Mouse (Mus musculus) brain, embryonic 18.5 days (tissue): ENCODE measurements at regions not wholly inside any gene's neighbourhood (a gene's known extent, or its start where the extent isn't known, plus 50 kb on each side); places are given as distances from the start of the nearest gene placed in this dataset.

Source experiments
- DNase-seq: peaks from one replicate; pipeline ENCODE4 v3.0.0-alpha.2; 2012; ENCODE audit warnings: low read depth, low spot score

GRCm38 (mm10) chr17:88173354-88174032 is 108.4 kb upstream of the Fbxo11 start:
- DNase-seq = no peak

GRCm38 (mm10) chr17:88174242-88174679 is 109.2 kb upstream of the Fbxo11 start:
- no peak for DNase-seq

- DNase-seq = no peak
Observed at GRCm38 (mm10) chr17:88175951-88176623, 111.0 kb upstream of the Fbxo11 start.

DNA sequence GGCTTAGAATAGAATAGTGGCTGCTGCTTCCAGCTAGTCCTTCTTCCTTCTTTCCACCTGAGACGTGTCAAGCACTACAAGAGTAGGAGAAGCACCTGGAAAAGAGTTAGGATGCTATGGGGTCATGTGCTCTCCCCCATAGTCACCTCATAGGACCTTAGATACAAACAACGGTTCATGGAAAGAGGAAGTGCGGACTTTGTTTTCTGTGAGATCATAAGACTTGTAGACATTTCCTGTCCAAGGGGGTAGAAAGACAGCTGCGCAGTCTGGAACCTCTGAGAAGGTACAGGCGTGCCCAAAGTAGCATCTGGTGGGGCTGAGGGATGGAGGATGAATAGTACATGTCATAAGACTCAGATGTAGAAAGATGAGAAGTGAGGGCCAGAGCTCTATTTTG is 125.6 kb upstream of the Fbxo11 start:
- no peak for DNase-seq

GRCm38 (mm10) chr17:88191444-88191843 is 126.4 kb upstream of the Fbxo11 start:
- no peak for DNase-seq

- no peak for DNase-seq
Observed at GRCm38 (mm10) chr17:88191930-88192807, 127.1 kb upstream of the Fbxo11 start.

DNA sequence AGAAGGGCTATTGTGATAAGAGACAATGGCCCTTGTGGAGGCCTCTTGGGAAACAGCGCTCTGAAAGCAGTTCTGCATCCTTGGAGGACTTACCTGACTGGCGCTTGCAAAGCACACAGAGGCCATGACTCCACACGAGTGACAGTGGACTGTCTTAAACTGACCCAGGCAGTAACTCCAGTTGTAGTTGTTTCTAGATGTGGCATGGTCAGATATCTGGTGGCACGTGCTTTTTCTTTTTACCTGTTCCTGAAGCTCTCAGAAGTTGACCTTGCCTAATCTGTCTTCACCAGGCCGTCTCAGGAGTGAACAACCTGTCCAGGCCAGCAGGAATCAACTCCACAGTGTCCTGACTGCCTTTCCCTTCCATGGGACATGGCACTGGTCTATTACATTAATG is 129.6 kb upstream of the Fbxo11 start:
- DNase-seq = no peak

- no peak for DNase-seq
Observed at GRCm38 (mm10) chr17:88195303-88195702, 130.2 kb upstream of the Fbxo11 start.

- no peak for DNase-seq
Observed at GRCm38 (mm10) chr17:88195893-88196292, 130.8 kb upstream of the Fbxo11 start.

DNA sequence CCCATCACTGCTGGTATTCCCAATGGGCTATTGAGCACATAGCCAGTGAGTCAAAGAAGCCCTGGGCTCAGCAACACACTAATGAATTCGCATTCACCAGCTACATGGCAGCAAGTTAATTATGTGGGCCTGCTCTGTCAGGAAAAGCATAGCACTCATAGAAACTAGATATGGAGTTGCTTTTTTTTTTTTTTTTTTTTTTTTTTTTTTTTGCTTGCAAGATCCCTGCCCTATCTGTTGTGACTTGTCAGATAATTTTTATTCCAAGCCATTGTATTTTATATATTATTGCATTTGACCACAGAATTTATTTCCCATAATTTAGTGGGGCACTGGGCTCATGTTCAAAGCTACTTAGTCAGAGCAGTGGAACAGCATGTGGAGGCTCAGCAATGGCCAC is 131.2 kb upstream of the Fbxo11 start:
- no peak for DNase-seq

GRCm38 (mm10) chr17:88197381-88197780 is 132.3 kb upstream of the Fbxo11 start:
- no peak for DNase-seq

GRCm38 (mm10) chr17:88201249-88201970 is 136.3 kb upstream of the Fbxo11 start:
- no peak for DNase-seq

- DNase-seq = no peak
Observed at GRCm38 (mm10) chr17:88202214-88202613, 137.1 kb upstream of the Fbxo11 start.

DNA sequence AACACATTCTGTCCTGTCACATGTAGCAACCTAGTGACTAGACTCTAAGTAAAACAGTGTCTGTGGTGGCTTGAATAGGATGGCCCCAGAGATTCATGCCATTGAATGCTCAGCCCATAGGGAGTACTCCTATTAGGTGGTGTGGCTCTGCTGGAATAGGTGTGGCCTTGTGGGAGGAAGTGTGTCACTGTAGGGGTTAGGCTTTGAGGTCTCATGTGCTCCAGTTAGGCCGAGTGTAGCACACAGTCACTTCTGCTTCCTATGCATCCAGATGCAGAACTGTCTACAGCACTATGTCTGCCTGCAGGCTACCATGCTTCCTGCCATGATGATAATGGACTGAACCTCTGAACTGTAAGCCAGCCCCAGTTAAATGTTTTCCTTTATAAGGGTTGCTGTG is 144.5 kb upstream of the Fbxo11 start:
- DNase-seq = no peak

DNA sequence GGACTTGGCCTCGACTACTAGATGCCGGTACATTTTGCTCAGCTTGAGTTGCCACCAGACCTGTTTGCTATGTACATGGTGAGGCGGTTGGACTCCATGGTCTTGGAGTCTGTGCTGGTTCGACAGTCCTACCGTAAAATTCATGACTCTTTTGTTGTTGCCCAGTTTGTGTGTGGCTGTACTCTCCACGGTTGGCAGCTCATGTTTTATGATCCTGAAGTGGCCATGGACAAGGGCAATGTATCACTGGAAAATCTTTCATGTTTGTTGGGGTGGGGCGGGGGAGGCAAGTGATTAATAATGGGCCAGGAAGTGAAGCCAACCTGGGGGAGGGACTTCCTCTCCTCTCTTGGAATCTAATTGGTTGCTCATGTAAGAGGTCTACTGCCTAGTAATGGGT is 147.0 kb upstream of the Fbxo11 start:
- no peak for DNase-seq

GRCm38 (mm10) chr17:88214746-88215145 is 149.7 kb upstream of the Fbxo11 start:
- DNase-seq = no peak

- DNase-seq = no peak
Observed at GRCm38 (mm10) chr17:88222379-88222955, 157.4 kb upstream of the Fbxo11 start.

GRCm38 (mm10) chr17:88240476-88240875 is 175.4 kb upstream of the Fbxo11 start:
- DNase-seq = no peak

DNA sequence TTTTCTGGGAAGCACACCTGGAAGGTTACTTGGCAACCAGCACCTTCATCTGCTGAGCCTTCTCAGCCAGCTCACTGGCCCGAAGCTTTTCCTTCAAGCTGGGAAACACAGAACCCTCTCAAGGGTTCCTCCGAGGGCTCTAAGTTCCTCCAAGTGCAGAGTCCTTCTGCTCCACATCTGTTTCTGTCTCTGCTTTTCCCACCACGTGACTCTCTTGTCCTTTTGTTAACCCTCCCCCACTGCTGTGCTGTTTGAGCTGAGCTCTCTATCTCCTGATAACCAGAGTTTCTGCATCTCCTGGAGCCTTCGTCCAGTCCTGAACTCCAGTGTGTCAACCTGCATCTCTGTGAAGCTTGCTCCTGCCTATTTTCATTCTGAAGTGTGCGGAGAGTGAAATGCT is 183.5 kb upstream of the Fbxo11 start:
- no peak for DNase-seq

GRCm38 (mm10) chr17:88251949-88252521 is 186.9 kb upstream of the Fbxo11 start:
- no peak for DNase-seq
